Comparison of ENCODE assay signal across 9 mouse cellular contexts in genomic region chr9:115623948-115624347, GRCm38 (mm10).
DNase-seq lines count a peak whose midpoint lies in the region; ATAC-seq and TF ChIP-seq lines count a peak whose summit lies in the region.
"Had no signal": no experiment of that assay in that cellular context is flagged by ENCODE, and none has a peak within 500 bp of the region (broad histone marks: within the 10 kb centered on the region; RNA-seq: fewer than 3 reads in every experiment).

No protein-coding gene starts in this region.

- H3K27ac ChIP-seq in layer of hippocampus, adult 2 months = no peak overlapping the region
- H3K27ac ChIP-seq in embryonic facial prominence, embryonic 13.5 days = peak overlapping the region; percentile 28; the same call in 1 of the 2 replicates
- no peak overlapping the region for H3K27ac ChIP-seq in midbrain, embryonic 13.5 days
- H3K27ac ChIP-seq: forebrain, embryonic 10.5 days had no signal

- WGBS in embryonic facial prominence, embryonic 13.5 days = 20% methylated on average over 5 of the region's 5 CpGs
- 76% methylated on average over 5 of the region's 5 CpGs for WGBS in midbrain, embryonic 13.5 days

- 0 out of 2 replicates have a peak, but pooled peaks have one; percentile 18 for TF ChIP-seq CTCF in layer of hippocampus, adult 2 months (conservative IDR thresholded peaks at IDR 0.05)

- DNase-seq in layer of hippocampus, adult 2 months (ENCODE audit: low spot score in 2 of 2) = no peak
- DNase-seq in layer of hippocampus, postnatal 25 days (ENCODE audit: extremely low spot score in 1 of 2, low spot score in 1 of 2) = no peak
- peak; percentile 12 for DNase-seq in lung, postnatal 14 days
- DNase-seq in thymus, postnatal 4 days = peak; percentile 67
- DNase-seq in neural tube, embryonic 10.5 days (ENCODE audit: extremely low spot score, low spot score) = no peak
- DNase-seq in frontal cortex, postnatal 10 days (ENCODE audit: low spot score in 2 of 2) = no peak

- no peak overlapping the region for H3K4me3 ChIP-seq in layer of hippocampus, adult 2 months
- no peak overlapping the region for H3K4me3 ChIP-seq in embryonic facial prominence, embryonic 13.5 days
- H3K4me3 ChIP-seq in midbrain, embryonic 13.5 days (replicated peaks) = no peak overlapping the region
- H3K4me3 ChIP-seq: forebrain, embryonic 10.5 days had no signal

- ATAC-seq in embryonic facial prominence, embryonic 13.5 days (ENCODE audit: insufficient number of reproducible peaks, insufficient read depth, low FRiP score, low TSS enrichment, low read depth) = no peak
- no peak for ATAC-seq in midbrain, embryonic 13.5 days

- no peaks in the 10 kb centered on the region for H3K27me3 ChIP-seq in embryonic facial prominence, embryonic 13.5 days
- no peaks in the 10 kb centered on the region for H3K27me3 ChIP-seq in midbrain, embryonic 13.5 days

- peaks cover 16% of the 10 kb centered on the region for H3K4me1 ChIP-seq in embryonic facial prominence, embryonic 13.5 days
- no peaks in the 10 kb centered on the region for H3K4me1 ChIP-seq in midbrain, embryonic 13.5 days (replicated peaks)
- H3K4me1 ChIP-seq: forebrain, embryonic 10.5 days had no signal

- H3K9me3 ChIP-seq in embryonic facial prominence, embryonic 13.5 days = no peaks in the 10 kb centered on the region
- no peaks in the 10 kb centered on the region for H3K9me3 ChIP-seq in midbrain, embryonic 13.5 days
- H3K9me3 ChIP-seq: forebrain, embryonic 10.5 days had no signal

- H3K9ac ChIP-seq in embryonic facial prominence, embryonic 13.5 days = 0 out of 2 replicates have a peak overlapping the region, but pooled peaks have one; percentile 21
- no peak overlapping the region for H3K9ac ChIP-seq in midbrain, embryonic 13.5 days (replicated peaks)

- no peaks in the 10 kb centered on the region for H3K36me3 ChIP-seq in embryonic facial prominence, embryonic 13.5 days
- H3K36me3 ChIP-seq in midbrain, embryonic 13.5 days = no peaks in the 10 kb centered on the region
- H3K36me3 ChIP-seq: forebrain, embryonic 10.5 days had no signal

- no peak overlapping the region for H3K4me2 ChIP-seq in embryonic facial prominence, embryonic 13.5 days
- H3K4me2 ChIP-seq in midbrain, embryonic 13.5 days (replicated peaks) = no peak overlapping the region

Comparison
In these comparisons a context has a peak if more than half of its experiments do, and no peak if none do; other contexts are left out.
1. DNase-seq: peak in lung, postnatal 14 days (single experiment) and thymus, postnatal 4 days (single experiment); none in layer of hippocampus, adult 2 months (0 of 2), layer of hippocampus, postnatal 25 days (0 of 2), neural tube, embryonic 10.5 days (single experiment) and frontal cortex, postnatal 10 days (0 of 2).